Mouse (Mus musculus) adrenal gland, postnatal 36 days (tissue): Measurements from ENCODE around the gene Ypel2. TPM values are rescaled to one million over a fixed set of nuclear protein-coding genes. Genes with fewer than 3 reads are reported as not detected.

Experiments
- DNase-seq, 2 experiments: peaks; one replicate each; pipeline ENCODE4 v3.0.0; 2021; ENCODE audit warnings: mixed read lengths in 1 of 2
- total RNA-seq, 2 experiments: library from RNA; stranded (reverse); gene quantifications; 2 replicates each; pipeline ENCODE4 v1.2.3; 2021

Gene Ypel2
- total RNA-seq, 2 experiments from 2014 or later = 12.2 to 39.6 TPM

DNA sequence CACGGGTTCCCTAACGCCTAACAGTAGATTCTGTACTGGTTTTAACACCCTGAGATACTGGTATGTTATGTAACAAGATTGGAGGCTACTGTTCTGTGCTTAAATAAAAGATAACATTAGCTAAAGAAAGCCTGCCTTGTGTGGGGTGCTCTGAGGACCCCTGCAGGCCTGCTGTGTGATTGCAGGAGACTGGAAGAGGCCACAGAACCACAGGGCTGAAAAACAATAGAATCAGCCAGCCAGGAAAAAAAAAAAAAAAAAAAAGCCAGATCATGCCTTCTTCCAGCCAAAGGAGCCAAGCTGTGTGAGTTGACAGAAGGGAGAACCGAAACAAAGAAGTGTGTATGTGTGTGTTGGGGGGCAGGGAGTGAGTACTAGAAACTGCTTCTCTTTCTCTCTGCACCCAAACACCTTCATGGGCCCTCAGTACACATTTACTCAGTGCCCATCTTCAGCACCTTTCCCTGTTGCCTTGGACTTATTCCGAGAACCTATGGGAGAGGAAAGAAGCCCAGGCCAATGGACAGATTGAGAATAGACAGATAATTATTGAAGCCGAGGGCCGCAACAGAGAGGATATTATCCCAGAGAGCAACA is 2.2 kb upstream of the Ypel2 start:
- DNase-seq = peak; percentile 70 to 75

DNA sequence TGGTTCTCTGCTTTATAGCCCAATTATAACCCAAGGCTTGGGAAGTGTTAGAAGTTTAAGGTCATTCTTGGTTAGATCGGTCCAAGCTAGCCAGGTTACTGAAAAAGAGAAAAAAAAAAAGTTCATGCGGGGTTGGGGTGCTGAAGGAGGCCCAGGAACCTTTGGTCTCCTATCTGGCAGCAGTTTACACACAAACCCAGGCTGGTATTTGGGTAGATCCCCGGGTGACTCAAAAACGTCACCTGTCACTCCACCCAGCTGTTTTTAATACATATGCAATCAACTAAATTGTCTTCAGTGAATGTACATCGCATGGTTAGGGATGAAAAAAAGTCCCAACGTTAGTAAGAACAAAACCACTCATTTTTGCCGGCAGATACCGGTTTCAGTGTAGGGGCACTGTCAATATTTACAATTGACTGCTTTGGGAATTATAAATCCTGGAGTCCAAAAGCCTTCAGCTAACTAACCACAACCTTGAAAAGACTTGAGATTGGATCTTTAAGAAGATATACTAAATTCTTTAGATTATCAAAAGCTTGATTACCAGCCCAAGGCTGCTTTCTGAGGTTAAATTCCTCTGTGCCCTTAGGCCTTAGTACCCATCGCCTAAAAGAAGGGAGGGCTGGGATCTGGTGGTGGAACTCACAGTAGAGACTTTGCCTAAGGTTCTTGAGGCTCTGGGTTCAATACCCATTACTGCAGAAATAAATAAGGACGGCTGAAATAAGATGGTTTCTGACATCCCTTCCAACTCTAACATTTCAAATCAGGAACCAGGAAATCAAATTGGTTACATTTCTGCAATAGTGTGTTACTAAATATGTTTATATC is 1.5 kb upstream of the Ypel2 start:
- no peak for DNase-seq

DNA sequence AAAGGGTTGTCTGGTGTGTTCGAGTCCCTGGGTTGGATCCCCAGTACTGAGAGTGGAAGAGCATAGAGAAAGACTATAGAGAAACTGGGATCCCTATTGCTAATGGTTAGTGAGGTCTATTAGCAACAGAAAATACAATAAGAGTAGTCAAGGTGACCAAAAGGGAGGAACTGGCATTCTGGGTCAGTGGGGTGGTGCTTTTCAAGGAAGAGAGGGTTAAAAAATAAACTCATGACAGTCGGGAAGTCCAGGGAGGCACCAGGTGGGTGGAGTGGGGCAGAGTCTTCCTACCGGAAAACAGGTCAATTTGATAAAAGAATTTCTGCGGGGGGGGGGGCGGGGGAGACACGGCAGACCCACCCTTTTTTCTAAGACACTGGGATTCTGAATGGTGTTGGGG is 823 bp upstream of the Ypel2 start:
- no peak for DNase-seq

DNA sequence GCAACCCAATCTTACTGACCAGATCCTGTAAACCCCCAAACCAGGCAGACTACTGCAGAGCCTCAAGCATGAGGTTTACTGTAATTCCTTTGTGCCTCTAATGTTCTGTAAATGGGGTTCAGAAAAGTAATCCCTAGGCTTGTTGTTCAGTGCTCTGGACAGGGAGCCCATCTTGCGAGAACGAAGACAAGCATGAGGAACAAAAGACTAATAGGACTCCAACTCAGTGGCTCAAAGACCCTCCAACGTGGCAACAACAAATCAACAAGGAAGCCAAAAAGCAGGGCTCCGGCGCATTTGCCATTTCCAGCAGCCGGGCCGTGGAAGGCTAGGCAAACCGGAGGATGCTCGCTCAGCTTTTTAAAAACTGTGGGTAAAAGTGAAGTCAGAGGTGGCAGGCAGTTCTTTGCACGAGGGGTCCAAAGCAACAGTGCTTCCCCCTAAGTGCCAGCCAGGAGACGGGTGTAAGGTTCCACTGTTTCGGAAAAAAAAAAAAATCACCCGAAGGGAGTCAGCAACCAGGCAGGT is 982 bp downstream of the Ypel2 start:
- DNase-seq = peak in 1 of 2 experiments; percentile 33

DNA sequence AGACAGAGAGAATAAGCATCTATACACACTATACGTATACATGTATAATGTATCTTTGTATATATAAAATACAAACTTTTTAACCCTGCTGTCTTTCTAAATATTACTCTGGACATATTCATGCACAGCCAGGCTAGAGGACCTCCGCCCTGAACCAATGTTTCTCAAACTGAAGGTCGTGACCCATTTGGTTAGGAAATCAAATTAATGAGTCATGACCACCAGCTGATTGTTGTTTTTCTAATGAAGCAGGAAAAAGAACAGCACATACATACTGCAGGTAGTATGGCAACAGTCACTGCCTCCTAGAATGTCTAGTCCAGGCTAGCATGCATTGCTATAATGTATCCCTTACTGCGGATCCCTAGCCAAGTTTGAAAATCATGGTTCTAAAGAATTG is 2.3 kb downstream of the Ypel2 start:
- peak in 1 of 2 experiments; percentile 31 for DNase-seq

- DNase-seq = no peak
Measured at GRCm38 (mm10) chr11:86990309-86990708, 3.2 kb downstream of the Ypel2 start.

- no peak for DNase-seq
Measured at GRCm38 (mm10) chr11:86984990-86985389, 8.5 kb downstream of the Ypel2 start.

DNA sequence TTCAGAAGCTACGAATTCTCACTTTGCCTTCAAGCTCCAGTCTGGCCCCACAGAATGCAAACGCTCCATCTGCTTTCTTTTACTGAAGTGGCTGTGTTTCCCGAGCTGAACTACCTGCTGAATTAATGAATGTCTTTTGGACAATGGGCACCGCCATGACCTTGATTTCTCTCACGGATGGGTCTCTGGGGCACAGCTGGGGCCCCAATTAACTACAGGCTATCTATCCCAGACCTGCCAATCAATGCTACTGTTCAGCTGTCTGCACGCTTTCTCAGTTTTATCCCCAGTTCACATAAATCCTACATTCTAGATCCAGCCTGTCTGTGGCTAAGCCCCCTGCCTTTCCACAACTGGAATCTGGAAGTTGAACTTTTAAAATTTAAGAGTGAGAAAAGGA is 10.5 kb downstream of the Ypel2 start:
- DNase-seq = no peak

DNA sequence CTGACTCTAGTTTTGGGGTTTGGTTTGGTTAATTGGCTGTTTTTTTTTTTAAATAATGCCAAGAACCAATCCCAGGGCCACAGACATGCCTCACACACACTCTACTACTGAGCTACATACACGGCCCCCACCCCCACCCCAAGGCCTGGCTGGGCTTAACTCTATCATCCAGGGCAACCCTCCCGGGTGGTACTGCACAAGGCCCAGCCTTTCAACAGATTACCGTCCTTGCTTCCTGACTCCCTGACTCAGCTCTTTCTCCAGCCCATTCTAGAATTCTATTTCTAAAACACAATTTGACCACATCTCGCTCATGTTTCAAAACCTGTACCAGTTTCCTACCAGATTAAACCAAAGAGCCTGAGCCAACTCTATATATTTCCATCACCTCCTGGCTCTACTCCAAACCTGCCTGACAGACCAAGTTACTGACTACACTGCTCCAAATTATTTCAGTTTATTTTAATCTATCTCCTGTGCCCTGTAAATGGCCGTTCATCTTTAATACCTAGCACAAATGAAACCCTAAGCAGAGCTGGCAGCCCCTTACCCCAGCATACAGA is 12.2 kb downstream of the Ypel2 start:
- DNase-seq = no peak

DNA sequence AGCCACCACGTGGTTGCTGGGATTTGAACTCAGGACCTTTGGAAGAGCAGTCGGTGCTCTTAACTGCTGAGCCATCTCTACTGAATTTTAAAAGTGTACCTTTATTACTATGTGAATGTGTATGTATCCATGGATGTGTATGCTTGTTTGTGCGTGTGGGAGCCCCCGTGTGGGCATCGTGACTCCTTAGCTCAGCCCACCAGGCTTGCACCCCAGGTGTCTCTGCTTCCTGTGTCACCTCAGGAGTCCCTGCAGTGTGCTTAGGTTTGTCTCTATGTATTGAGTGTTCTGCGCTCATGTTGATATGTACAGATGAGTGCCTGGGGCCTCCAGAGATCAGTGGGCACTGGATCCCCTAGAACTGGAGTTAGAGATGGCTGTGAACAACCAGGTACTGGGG is 13.0 kb downstream of the Ypel2 start:
- DNase-seq = no peak

DNA sequence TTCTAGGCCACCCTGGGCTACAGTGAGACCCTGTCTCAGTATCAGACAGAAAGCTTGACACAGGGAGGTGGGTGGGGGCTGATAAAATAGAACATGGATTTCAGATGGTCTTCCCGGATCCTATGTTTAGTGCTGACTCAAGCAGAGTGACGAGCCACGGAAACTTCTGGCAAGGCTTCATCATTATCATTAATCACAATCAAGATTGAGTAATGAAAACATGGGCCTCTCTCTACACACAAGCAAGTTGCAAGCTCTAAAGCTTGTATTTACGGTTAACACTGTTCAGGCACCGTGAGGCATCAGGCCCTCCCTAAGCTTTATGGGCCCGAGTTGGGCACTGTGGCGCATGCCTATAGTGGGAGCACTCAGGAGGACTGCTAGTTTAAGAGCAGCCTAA is 13.7 kb downstream of the Ypel2 start:
- DNase-seq = peak in 1 of 2 experiments; percentile 39

- DNase-seq = no peak
Measured at GRCm38 (mm10) chr11:86977242-86977641, 16.3 kb downstream of the Ypel2 start.

DNA sequence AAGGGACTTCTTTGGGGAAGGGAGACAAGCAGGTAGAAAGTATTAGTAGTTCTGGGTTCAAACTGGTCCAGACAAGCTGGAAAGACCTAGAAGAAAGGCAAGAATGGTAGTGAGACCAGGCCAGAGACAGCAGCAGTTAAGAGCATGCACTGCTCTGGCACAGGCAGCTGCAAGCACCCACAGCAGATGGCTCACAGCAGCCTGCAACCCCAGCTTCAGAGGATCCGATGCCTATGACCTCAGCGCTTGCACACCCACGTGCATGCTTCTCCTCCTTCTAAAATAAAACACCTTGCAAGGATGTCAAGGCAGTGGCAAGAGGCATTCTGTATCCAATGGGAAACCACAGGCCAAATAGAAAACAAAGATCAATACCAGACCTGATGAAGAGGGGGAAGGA is 19.1 kb downstream of the Ypel2 start:
- no peak for DNase-seq

- DNase-seq = peak in 1 of 2 experiments; percentile 25
Measured at GRCm38 (mm10) chr11:86973255-86973654, 20.3 kb downstream of the Ypel2 start.

- peak in 1 of 2 experiments; percentile 20 for DNase-seq
Measured at GRCm38 (mm10) chr11:86971057-86971753, 22.3 kb downstream of the Ypel2 start.

- no peak for DNase-seq
Measured at GRCm38 (mm10) chr11:86969041-86969821, 24.3 kb downstream of the Ypel2 start.

GRCm38 (mm10) chr11:86967506-86967905 is 26.0 kb downstream of the Ypel2 start:
- no peak for DNase-seq

- DNase-seq = no peak
Measured at GRCm38 (mm10) chr11:86966696-86967095, 26.8 kb downstream of the Ypel2 start.

GRCm38 (mm10) chr11:86965079-86965478 is 28.4 kb downstream of the Ypel2 start:
- DNase-seq = no peak

DNA sequence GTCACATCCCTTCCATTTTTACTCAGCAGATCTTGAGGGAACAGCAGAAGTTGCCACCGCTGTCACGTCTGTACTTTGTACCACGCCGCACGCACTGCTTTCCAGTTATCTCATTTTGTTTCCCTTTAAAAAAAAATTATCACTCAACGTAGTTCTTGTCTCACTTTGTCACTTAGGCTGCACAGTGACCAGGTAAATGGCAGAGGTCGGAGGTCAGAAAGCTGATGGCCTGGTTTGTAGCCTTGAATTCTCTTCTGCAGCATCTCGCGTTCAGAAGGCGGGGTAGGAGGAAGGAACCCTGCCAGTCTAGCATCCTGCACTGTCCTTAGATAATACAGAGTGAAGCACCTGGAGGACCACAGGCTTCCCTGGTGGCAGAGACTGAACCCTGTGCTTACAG is 29.8 kb downstream of the Ypel2 start:
- DNase-seq = no peak

DNA sequence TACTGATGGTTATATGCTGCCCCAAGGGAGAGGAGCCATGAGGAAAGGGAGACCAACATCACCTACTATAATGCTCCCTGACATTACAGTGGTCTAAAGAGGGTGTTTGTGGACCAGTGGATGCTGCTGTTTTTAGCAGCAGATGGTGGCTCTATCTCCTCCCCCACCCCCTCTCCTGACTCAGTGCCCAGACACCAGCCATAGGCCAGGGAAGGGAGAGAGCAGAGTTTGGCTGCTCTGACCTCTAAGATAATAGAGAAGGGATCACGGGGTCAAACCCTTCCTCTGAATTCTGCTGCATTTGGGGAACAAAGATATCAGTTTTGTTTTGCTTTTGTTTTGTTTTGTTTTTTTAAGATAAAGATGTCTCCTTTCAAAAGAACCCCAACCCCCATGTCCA is 30.5 kb downstream of the Ypel2 start:
- no peak for DNase-seq

GRCm38 (mm10) chr11:86962362-86962761 is 31.1 kb downstream of the Ypel2 start:
- no peak for DNase-seq
